Mouse (Mus musculus): Measurements from ENCODE around the gene Rasal2.

The Rasal2 gene

GRCm38 (mm10) chr1:157434404-157434803, 22.0 kb upstream of the Rasal2 start:
- Histone ChIP-seq H3K4me1 (replicated peaks; ENCODE audit: low read depth, low read length) (peaks cover 31% of the 10 kb centered on the region), H3K36me3 (ENCODE audit: insufficient read depth, low read length) (no peaks in the 10 kb centered on the region)
- no peak for TF ChIP-seq POU5F1 (IDR thresholded peaks at IDR 0.05; ENCODE audit: borderline replicate concordance, low read length)
- TF ChIP-seq NANOG (IDR thresholded peaks at IDR 0.05; ENCODE audit: borderline replicate concordance, low read length) = no peak
- TF ChIP-seq CTCF (conservative IDR thresholded peaks at IDR 0.05; ENCODE audit: low read length) = no peak

GRCm38 (mm10) chr1:157433316-157433715, 20.9 kb upstream of the Rasal2 start:
- Histone ChIP-seq H3K4me1 (replicated peaks; ENCODE audit: low read depth, low read length) (peaks cover 22% of the 10 kb centered on the region), H3K9me3 (ENCODE audit: low read length) (no peaks in the 10 kb centered on the region), H3K36me3 (ENCODE audit: insufficient read depth, low read length) (no peaks in the 10 kb centered on the region), H3K4me3 (replicated peaks; ENCODE audit: low read length) (no peak overlapping the region), H3K27me3 (ENCODE audit: insufficient read depth, low read length) (no peaks in the 10 kb centered on the region)
- TF ChIP-seq POU5F1 (IDR thresholded peaks at IDR 0.05; ENCODE audit: borderline replicate concordance, low read length) (no peak), NANOG (IDR thresholded peaks at IDR 0.05; ENCODE audit: borderline replicate concordance, low read length) (no peak), CTCF (conservative IDR thresholded peaks at IDR 0.05; ENCODE audit: low read length) (no peak)

More at GRCm38 (mm10) chr1:157434404-157434803, 22.0 kb upstream of the Rasal2 start:
- Histone ChIP-seq H3K9me3 (ENCODE audit: low read length) (no peaks in the 10 kb centered on the region), H3K4me3 (replicated peaks; ENCODE audit: low read length) (no peak overlapping the region), H3K27me3 (ENCODE audit: insufficient read depth, low read length) (no peaks in the 10 kb centered on the region)

GRCm38 (mm10) chr1:157428366-157428765, 16.0 kb upstream of the Rasal2 start:
- TF ChIP-seq NANOG (IDR thresholded peaks at IDR 0.05; ENCODE audit: borderline replicate concordance, low read length) (no peak), POU5F1 (IDR thresholded peaks at IDR 0.05; ENCODE audit: borderline replicate concordance, low read length) (no peak), CTCF (conservative IDR thresholded peaks at IDR 0.05; ENCODE audit: low read length) (no peak)
- H3K36me3 ChIP-seq (ENCODE audit: insufficient read depth, low read length) = no peaks in the 10 kb centered on the region
- H3K4me3 ChIP-seq (replicated peaks; ENCODE audit: low read length) = no peak overlapping the region
- H3K9me3 ChIP-seq (ENCODE audit: low read length) = no peaks in the 10 kb centered on the region
- peaks cover 15% of the 10 kb centered on the region for H3K4me1 ChIP-seq (replicated peaks; ENCODE audit: low read depth, low read length)
- H3K27me3 ChIP-seq (ENCODE audit: insufficient read depth, low read length) = peaks cover 9% of the 10 kb centered on the region; the same call in 1 of the 2 replicates

GRCm38 (mm10) chr1:157427604-157428003, 15.2 kb upstream of the Rasal2 start:
- Histone ChIP-seq H3K4me3 (replicated peaks; ENCODE audit: low read length) (no peak overlapping the region), H3K4me1 (replicated peaks; ENCODE audit: low read depth, low read length) (peaks cover 10% of the 10 kb centered on the region), H3K27me3 (ENCODE audit: insufficient read depth, low read length) (peaks cover 9% of the 10 kb centered on the region; the same call in 1 of the 2 replicates), H3K36me3 (ENCODE audit: insufficient read depth, low read length) (no peaks in the 10 kb centered on the region), H3K9me3 (ENCODE audit: low read length) (no peaks in the 10 kb centered on the region)
- TF ChIP-seq NANOG (IDR thresholded peaks at IDR 0.05; ENCODE audit: borderline replicate concordance, low read length) = no peak
- no peak for TF ChIP-seq POU5F1 (IDR thresholded peaks at IDR 0.05; ENCODE audit: borderline replicate concordance, low read length)
- no peak for TF ChIP-seq CTCF (conservative IDR thresholded peaks at IDR 0.05; ENCODE audit: low read length)

- no peak for TF ChIP-seq CTCF (conservative IDR thresholded peaks at IDR 0.05; ENCODE audit: low read length)
- TF ChIP-seq NANOG (IDR thresholded peaks at IDR 0.05; ENCODE audit: borderline replicate concordance, low read length) = no peak
- no peak for TF ChIP-seq POU5F1 (IDR thresholded peaks at IDR 0.05; ENCODE audit: borderline replicate concordance, low read length)
- Histone ChIP-seq H3K4me3 (replicated peaks; ENCODE audit: low read length) (no peak overlapping the region), H3K4me1 (replicated peaks; ENCODE audit: low read depth, low read length) (peaks cover 10% of the 10 kb centered on the region), H3K9me3 (ENCODE audit: low read length) (no peaks in the 10 kb centered on the region), H3K27me3 (ENCODE audit: insufficient read depth, low read length) (peaks cover 9% of the 10 kb centered on the region; the same call in 1 of the 2 replicates), H3K36me3 (ENCODE audit: insufficient read depth, low read length) (no peaks in the 10 kb centered on the region)
Measured at GRCm38 (mm10) chr1:157426933-157427332, 14.5 kb upstream of the Rasal2 start.

- Histone ChIP-seq H3K4me3 (replicated peaks; ENCODE audit: low read length) (no peak overlapping the region), H3K9me3 (ENCODE audit: low read length) (no peaks in the 10 kb centered on the region), H3K4me1 (replicated peaks; ENCODE audit: low read depth, low read length) (peaks cover 10% of the 10 kb centered on the region), H3K27me3 (ENCODE audit: insufficient read depth, low read length) (peaks cover 9% of the 10 kb centered on the region; the same call in 1 of the 2 replicates), H3K36me3 (ENCODE audit: insufficient read depth, low read length) (no peaks in the 10 kb centered on the region)
- TF ChIP-seq CTCF (conservative IDR thresholded peaks at IDR 0.05; ENCODE audit: low read length) (no peak), NANOG (IDR thresholded peaks at IDR 0.05; ENCODE audit: borderline replicate concordance, low read length) (no peak), POU5F1 (IDR thresholded peaks at IDR 0.05; ENCODE audit: borderline replicate concordance, low read length) (no peak)
Measured at GRCm38 (mm10) chr1:157425741-157426427, 13.5 kb upstream of the Rasal2 start.

- no peak for TF ChIP-seq POU5F1 (IDR thresholded peaks at IDR 0.05; ENCODE audit: borderline replicate concordance, low read length)
- no peak for TF ChIP-seq NANOG (IDR thresholded peaks at IDR 0.05; ENCODE audit: borderline replicate concordance, low read length)
- no peak for TF ChIP-seq CTCF (conservative IDR thresholded peaks at IDR 0.05; ENCODE audit: low read length)
- Histone ChIP-seq H3K9me3 (ENCODE audit: low read length) (no peaks in the 10 kb centered on the region), H3K36me3 (ENCODE audit: insufficient read depth, low read length) (peaks cover 35% of the 10 kb centered on the region)
Measured at GRCm38 (mm10) chr1:157417861-157418260, 5.5 kb upstream of the Rasal2 start.

GRCm38 (mm10) chr1:157417414-157417813, 5.0 kb upstream of the Rasal2 start:
- Histone ChIP-seq H3K9me3 (ENCODE audit: low read length) (no peaks in the 10 kb centered on the region), H3K36me3 (ENCODE audit: insufficient read depth, low read length) (peaks cover 35% of the 10 kb centered on the region), H3K27me3 (ENCODE audit: insufficient read depth, low read length) (no peaks in the 10 kb centered on the region), H3K4me1 (replicated peaks; ENCODE audit: low read depth, low read length) (peaks cover 60% of the 10 kb centered on the region), H3K4me3 (replicated peaks; ENCODE audit: low read length) (no peak overlapping the region)
- TF ChIP-seq NANOG (IDR thresholded peaks at IDR 0.05; ENCODE audit: borderline replicate concordance, low read length) (no peak), CTCF (conservative IDR thresholded peaks at IDR 0.05; ENCODE audit: low read length) (no peak), POU5F1 (IDR thresholded peaks at IDR 0.05; ENCODE audit: borderline replicate concordance, low read length) (no peak)

More at GRCm38 (mm10) chr1:157417861-157418260, 5.5 kb upstream of the Rasal2 start:
- H3K27me3 ChIP-seq (ENCODE audit: insufficient read depth, low read length) = no peaks in the 10 kb centered on the region
- peaks cover 60% of the 10 kb centered on the region for H3K4me1 ChIP-seq (replicated peaks; ENCODE audit: low read depth, low read length)
- peak overlapping the region; percentile 21; the same call in 1 of the 2 replicates for H3K4me3 ChIP-seq (replicated peaks; ENCODE audit: low read length)

All from E14TG2a.4 (cell line).